Mouse (Mus musculus): ENCODE results near the gene Dpf3. TPM values are rescaled to one million over a fixed set of nuclear protein-coding genes. Genes with fewer than 3 reads are reported as not detected.

The Dpf3 gene
- total RNA-seq (2014; rRNA removed; ENCODE audit: low replicate concordance) (5.2 and 14.4 TPM in 2 replicates), polyA plus RNA-seq (2015; fragmentation: Nextera tagmentation; extraction: Ambion mirVana) (15.3 and 18.5 TPM in 2 replicates)

DNA sequence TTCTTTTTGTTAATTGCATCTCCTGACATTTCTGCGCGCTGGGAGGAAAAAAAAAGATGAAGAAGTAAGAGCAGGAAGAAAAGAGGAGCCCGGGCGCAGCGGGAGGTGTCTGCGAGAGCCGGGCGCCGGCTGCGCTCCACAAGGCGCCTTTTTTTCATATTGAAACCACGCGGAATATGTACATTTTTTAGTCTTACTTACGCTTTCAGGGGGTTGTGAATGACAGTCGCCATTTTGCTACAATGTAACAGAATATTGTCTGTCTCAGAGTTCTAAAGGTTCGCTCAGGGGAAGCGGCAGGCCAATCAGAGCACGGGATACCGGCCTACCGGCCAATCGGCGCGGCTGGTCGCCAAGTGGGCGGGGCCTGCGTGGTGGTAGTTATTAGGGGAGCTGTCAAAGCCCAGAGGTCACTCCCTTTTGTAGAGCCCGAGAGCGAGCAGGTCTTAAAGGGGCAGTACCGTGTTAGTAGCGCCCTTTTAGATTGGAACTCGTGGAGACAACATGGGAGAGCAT is at the start of gene Dpf3:
Dpf3 (minus strand) TSS at position 241 of the 516 bp plus-strand sequence.
- peaks cover 5% of the 10 kb centered on the region; the same call in 1 of the 2 replicates for H3K27me3 ChIP-seq (ENCODE audit: control insufficient read depth, insufficient read depth, low read length)
- peak within 1 kb of the TSS; percentile 94 for H3K27ac ChIP-seq (ENCODE audit: low read depth)
- under 1% methylated on average over 31 of the region's 31 CpGs for WGBS
- H3K4me2 ChIP-seq (ENCODE audit: low read depth, low read length) = peak within 1 kb of the TSS; percentile 99
- peak within 1 kb of the TSS; percentile 80 for H3K9ac ChIP-seq (replicated peaks; ENCODE audit: low read depth, low read length)
- peak within 1 kb of the TSS; percentile 93 for H3K4me3 ChIP-seq (ENCODE audit: low read depth, low read length)
- TF ChIP-seq EP300 (IDR thresholded peaks at IDR 0.05; ENCODE audit: low read depth) (0 out of 2 replicates have a peak, but pooled peaks have one; percentile 23), CTCF (IDR thresholded peaks at IDR 0.05; ENCODE audit: low read depth) (no peak)
- ATAC-seq (ENCODE audit: insufficient read depth, low read depth) (peak; percentile 96), DNase-seq (ENCODE audit: low spot score) (peak; percentile 98)
- peaks cover 6% of the 10 kb centered on the region for H3K9me3 ChIP-seq (replicated peaks; ENCODE audit: control insufficient read depth, low read length)
- no peaks in the 10 kb centered on the region for H3K36me3 ChIP-seq (replicated peaks; ENCODE audit: control insufficient read depth, insufficient read depth, low read length)
- peaks cover 24% of the 10 kb centered on the region; the same call in 1 of the 2 replicates for H3K4me1 ChIP-seq (ENCODE audit: control insufficient read depth, insufficient read depth)

- Histone ChIP-seq H3K9ac (replicated peaks; ENCODE audit: low read depth, low read length) (no peak overlapping the region), H3K9me3 (replicated peaks; ENCODE audit: control insufficient read depth, low read length) (no peaks in the 10 kb centered on the region), H3K27me3 (ENCODE audit: control insufficient read depth, insufficient read depth, low read length) (no peaks in the 10 kb centered on the region), H3K4me3 (ENCODE audit: low read depth, low read length) (no peak overlapping the region), H3K4me2 (ENCODE audit: low read depth, low read length) (no peak overlapping the region), H3K36me3 (replicated peaks; ENCODE audit: control insufficient read depth, insufficient read depth, low read length) (peaks cover 59% of the 10 kb centered on the region), H3K4me1 (ENCODE audit: control insufficient read depth, insufficient read depth) (no peaks in the 10 kb centered on the region), H3K27ac (ENCODE audit: low read depth) (no peak overlapping the region)
- TF ChIP-seq EP300 (IDR thresholded peaks at IDR 0.05; ENCODE audit: low read depth) (no peak), CTCF (IDR thresholded peaks at IDR 0.05; ENCODE audit: low read depth) (no peak)
- no peak for ATAC-seq (ENCODE audit: insufficient read depth, low read depth)
- 58% methylated on average over 9 of the region's 9 CpGs for WGBS
- no peak for DNase-seq (ENCODE audit: low spot score)
Measured at GRCm38 (mm10) chr12:83536039-83536438, 48.5 kb upstream of the Dpf3 start.

DNA sequence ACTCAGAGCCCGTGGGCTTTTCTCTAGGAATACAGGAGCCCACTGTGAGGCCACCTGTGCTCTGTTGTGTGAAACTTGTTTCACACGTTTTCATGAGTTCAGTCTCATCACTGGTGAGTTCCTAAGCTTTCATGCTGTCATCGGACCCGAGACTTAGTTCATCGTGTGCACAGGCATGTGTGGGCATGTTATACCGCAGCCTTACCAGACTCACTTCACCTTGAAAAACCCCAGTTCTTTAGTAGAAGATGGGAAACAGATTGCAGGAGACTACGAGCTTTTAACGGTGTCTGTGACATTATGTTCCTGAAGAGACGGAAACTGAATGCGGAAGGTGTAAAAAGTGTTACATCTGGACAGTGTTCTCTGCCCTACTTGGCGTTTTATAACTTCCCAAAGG is 47.9 kb upstream of the Dpf3 start:
- H3K9ac ChIP-seq (replicated peaks; ENCODE audit: low read depth, low read length) = no peak overlapping the region
- no peak for TF ChIP-seq CTCF (IDR thresholded peaks at IDR 0.05; ENCODE audit: low read depth)
- TF ChIP-seq EP300 (IDR thresholded peaks at IDR 0.05; ENCODE audit: low read depth) = no peak
- H3K4me1 ChIP-seq (ENCODE audit: control insufficient read depth, insufficient read depth) = no peaks in the 10 kb centered on the region
- H3K9me3 ChIP-seq (replicated peaks; ENCODE audit: control insufficient read depth, low read length) = no peaks in the 10 kb centered on the region
- H3K27ac ChIP-seq (ENCODE audit: low read depth) = no peak overlapping the region
- peaks cover 59% of the 10 kb centered on the region for H3K36me3 ChIP-seq (replicated peaks; ENCODE audit: control insufficient read depth, insufficient read depth, low read length)
- DNase-seq (ENCODE audit: low spot score) (no peak), ATAC-seq (ENCODE audit: insufficient read depth, low read depth) (no peak)
- no peaks in the 10 kb centered on the region for H3K27me3 ChIP-seq (ENCODE audit: control insufficient read depth, insufficient read depth, low read length)
- H3K4me3 ChIP-seq (ENCODE audit: low read depth, low read length) = no peak overlapping the region
- no peak overlapping the region for H3K4me2 ChIP-seq (ENCODE audit: low read depth, low read length)
- WGBS = 86% methylated on average over 11 of the region's 11 CpGs

GRCm38 (mm10) chr12:83534190-83534589 is 46.7 kb upstream of the Dpf3 start:
- ATAC-seq (ENCODE audit: insufficient read depth, low read depth) = no peak
- Histone ChIP-seq H3K4me2 (ENCODE audit: low read depth, low read length) (no peak overlapping the region), H3K4me1 (ENCODE audit: control insufficient read depth, insufficient read depth) (no peaks in the 10 kb centered on the region), H3K36me3 (replicated peaks; ENCODE audit: control insufficient read depth, insufficient read depth, low read length) (peaks cover 53% of the 10 kb centered on the region), H3K27ac (ENCODE audit: low read depth) (no peak overlapping the region), H3K4me3 (ENCODE audit: low read depth, low read length) (no peak overlapping the region), H3K9ac (replicated peaks; ENCODE audit: low read depth, low read length) (no peak overlapping the region), H3K27me3 (ENCODE audit: control insufficient read depth, insufficient read depth, low read length) (no peaks in the 10 kb centered on the region), H3K9me3 (replicated peaks; ENCODE audit: control insufficient read depth, low read length) (no peaks in the 10 kb centered on the region)
- TF ChIP-seq CTCF (IDR thresholded peaks at IDR 0.05; ENCODE audit: low read depth) (no peak), EP300 (IDR thresholded peaks at IDR 0.05; ENCODE audit: low read depth) (no peak)
- DNase-seq (ENCODE audit: low spot score) = no peak
- WGBS = 73% methylated on average over 3 of the region's 3 CpGs

DNA sequence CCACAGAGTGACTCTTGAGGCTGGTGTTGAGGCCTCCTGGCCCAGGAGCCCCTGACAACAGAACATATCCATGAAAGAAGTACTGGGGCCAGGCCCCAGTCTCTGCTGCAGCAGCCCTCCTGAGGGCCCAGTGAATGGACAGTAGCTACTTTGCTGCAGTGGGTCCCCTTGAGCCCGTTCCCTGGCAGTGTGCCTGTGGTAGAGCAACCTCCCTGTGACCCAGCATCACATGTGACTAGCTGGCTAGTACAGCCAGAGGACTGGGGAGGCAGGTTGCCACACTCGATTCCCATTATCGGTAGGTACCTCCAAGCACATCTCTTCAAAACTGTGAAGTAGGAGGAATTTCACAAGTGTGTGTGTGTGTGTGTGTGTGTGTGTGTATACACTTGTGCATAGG is 45.5 kb upstream of the Dpf3 start:
- 48% methylated on average over 3 of the region's 3 CpGs for WGBS
- Histone ChIP-seq H3K36me3 (replicated peaks; ENCODE audit: control insufficient read depth, insufficient read depth, low read length) (peaks cover 44% of the 10 kb centered on the region), H3K4me2 (ENCODE audit: low read depth, low read length) (no peak overlapping the region), H3K4me1 (ENCODE audit: control insufficient read depth, insufficient read depth) (no peaks in the 10 kb centered on the region), H3K27ac (ENCODE audit: low read depth) (no peak overlapping the region), H3K9me3 (replicated peaks; ENCODE audit: control insufficient read depth, low read length) (no peaks in the 10 kb centered on the region), H3K4me3 (ENCODE audit: low read depth, low read length) (no peak overlapping the region), H3K9ac (replicated peaks; ENCODE audit: low read depth, low read length) (no peak overlapping the region), H3K27me3 (ENCODE audit: control insufficient read depth, insufficient read depth, low read length) (no peaks in the 10 kb centered on the region)
- no peak for TF ChIP-seq EP300 (IDR thresholded peaks at IDR 0.05; ENCODE audit: low read depth)
- DNase-seq (ENCODE audit: low spot score) = no peak
- ATAC-seq (ENCODE audit: insufficient read depth, low read depth) = peak; percentile 62; the same call in 1 of the 2 replicates

DNA sequence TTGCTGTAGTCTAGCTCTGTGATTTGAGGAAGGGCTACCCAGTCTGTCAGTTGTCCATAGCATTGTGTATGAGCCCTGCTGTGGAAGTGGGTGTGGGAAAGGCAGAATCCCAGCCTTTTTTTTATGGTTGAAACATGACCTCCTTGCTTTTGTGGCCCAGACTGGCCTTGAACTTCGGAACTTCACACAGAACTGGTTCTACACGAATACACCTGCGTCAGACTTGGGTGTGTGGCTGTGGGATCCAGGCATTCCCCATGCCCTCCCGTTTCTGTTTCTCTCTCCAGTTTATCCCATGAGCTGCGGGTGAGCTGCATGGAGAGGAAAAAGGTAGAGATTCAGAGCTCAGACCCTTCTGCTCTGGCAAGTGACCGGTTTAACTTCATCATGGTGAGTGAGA is 44.5 kb upstream of the Dpf3 start:
- no peak for TF ChIP-seq CTCF (IDR thresholded peaks at IDR 0.05; ENCODE audit: low read depth)
- TF ChIP-seq EP300 (IDR thresholded peaks at IDR 0.05; ENCODE audit: low read depth) = no peak
- WGBS = 90% methylated on average over 6 of the region's 6 CpGs

More for the DNA sequence above, 44.5 kb upstream of the Dpf3 start:
- Histone ChIP-seq H3K27ac (ENCODE audit: low read depth) (no peak overlapping the region), H3K4me2 (ENCODE audit: low read depth, low read length) (no peak overlapping the region), H3K36me3 (replicated peaks; ENCODE audit: control insufficient read depth, insufficient read depth, low read length) (peaks cover 40% of the 10 kb centered on the region), H3K9me3 (replicated peaks; ENCODE audit: control insufficient read depth, low read length) (no peaks in the 10 kb centered on the region), H3K9ac (replicated peaks; ENCODE audit: low read depth, low read length) (no peak overlapping the region), H3K4me1 (ENCODE audit: control insufficient read depth, insufficient read depth) (no peaks in the 10 kb centered on the region), H3K4me3 (ENCODE audit: low read depth, low read length) (no peak overlapping the region), H3K27me3 (ENCODE audit: control insufficient read depth, insufficient read depth, low read length) (no peaks in the 10 kb centered on the region)
- DNase-seq (ENCODE audit: low spot score) (no peak), ATAC-seq (ENCODE audit: insufficient read depth, low read depth) (no peak)
